Mouse (Mus musculus) cerebellum, adult 11-12 months (tissue): ENCODE measurements around the gene Sh3pxd2a.

Experiments
- DNase-seq: peaks from one replicate; pipeline ENCODE4 v3.0.0; 2022

The Sh3pxd2a gene

DNA sequence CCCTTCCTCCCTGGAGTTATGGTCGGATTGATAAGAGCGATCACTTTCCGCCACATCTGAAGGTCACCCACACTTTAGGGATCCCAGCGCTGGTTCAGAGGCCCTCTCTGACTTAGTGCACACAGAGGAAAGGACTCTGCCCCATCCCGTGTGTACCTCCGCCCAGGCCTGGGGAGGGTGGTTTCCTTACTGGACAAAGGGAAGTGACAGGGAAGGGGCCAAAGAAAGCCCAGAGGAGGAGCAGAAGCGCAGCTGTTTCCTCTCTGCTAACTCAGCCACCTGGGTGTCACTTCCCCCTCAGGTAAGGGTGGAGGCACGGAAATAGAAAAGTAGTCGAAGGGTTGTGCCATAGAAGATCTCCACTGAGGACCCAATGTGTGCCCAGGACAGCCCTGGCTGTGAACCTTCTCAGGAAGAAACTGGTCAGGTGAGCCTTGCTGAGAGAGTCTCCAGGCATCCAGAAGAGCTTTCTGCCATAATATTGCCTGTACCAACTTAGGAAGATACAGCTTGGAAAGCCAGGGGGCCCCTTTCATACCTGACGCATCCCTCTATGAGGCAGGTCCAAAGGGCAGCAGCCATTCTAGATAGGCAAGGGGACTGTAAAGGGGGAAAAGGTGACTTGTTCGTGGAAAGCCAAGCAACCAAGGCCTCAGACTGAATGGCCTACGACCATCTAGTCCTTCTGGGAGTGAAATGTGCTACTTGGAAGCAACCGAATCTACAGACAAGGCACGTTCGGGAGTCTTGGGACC is 9.0 kb downstream of the Sh3pxd2a start:
- DNase-seq: no peak

DNA sequence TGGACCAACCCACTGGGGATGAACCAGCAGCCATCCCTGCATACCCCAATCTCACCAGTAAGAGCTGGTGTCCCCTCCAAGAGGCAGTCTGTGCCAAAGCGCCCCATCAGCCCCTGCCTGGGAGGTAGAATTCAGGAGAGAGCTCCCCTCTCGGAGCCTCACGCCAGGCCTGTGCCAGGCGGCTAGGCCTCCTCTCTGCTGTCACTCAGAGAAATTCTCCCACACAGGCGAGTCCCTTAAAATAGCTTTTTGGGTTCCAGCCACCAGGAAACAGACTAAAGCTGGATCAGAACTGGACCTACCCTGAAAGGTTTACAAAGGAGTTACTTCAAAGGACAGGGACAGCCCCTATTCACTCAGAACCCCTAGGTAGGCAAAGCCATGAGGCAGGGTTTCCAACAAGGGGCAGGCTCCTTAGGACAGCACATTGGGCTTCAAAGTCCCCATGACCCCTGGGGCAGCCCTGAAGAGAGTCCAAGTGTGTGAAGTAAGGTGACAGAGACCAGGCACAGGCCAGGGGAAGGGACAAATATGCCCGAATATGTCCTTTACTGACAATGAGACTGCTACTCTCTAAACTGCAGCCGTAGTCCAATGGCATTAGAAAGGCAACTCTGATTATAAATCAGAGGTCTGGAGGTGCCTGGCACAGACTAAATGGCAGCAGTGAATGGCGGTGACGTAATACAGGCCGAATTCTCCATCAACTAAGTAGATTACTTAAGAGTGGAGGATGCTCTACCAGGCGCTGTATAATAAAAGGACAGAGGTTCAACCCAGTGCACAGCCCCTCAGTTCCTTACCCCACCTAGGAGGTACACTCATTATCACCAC is 9.8 kb downstream of the Sh3pxd2a start:
- DNase-seq: no peak

DNA sequence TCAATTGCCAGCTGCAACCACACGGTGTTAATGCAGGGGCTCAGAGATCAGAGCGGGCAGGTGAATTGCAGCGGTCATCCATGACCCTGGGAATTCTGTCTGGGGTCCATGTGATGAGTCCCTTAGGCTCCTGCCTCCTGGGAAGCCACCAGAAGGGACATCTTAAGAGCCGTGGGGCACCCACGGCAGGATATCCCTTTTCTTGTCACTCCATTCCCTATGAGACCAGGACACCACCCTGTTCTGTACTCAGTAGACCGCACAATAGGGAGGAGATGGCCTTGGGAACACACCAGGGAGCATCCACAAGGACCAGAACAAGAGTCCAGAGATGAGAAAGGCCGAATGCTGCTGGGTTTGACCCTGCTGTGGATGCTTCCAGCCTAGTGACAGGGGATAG is 10.8 kb downstream of the Sh3pxd2a start:
- DNase-seq: no peak

DNA sequence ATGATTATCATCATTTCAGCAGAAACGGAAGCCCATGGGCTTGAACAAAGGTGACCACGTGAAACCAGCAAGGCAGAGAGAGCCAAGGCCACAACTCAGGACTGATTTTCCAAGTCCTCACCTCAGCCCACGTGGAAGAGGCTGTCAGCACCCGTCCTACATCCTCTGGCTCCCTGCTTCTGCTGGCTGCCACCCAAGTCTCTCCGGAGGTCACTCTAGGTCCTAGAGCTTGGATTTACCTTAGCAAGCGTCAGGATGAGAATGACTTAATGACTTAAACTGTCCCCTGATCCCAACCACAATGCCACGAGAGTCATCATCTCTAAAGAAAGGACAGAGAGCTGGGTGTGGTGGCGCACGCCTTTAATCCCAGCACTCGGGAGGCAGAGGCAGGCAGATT is 11.5 kb downstream of the Sh3pxd2a start:
- no peak for DNase-seq

DNA sequence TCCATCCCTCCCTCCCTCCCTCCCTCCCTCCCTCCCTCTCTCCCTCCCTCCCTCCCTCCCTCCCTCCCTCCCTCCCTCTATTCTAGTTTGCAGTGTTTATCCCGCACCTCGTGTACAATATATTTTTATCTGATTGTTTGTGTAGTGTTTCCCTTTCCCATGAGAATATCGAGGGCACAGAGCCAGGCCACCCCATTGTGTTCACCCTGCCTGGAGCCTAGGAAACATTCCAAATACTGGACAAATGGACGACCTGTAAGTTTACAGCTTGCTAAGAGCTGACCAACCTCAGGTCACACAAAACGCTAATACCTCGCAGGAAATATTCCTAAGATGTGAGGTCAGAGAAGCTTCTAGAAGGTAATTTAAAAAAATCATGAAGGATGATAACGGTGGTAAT is 12.0 kb downstream of the Sh3pxd2a start:
- DNase-seq: no peak

DNA sequence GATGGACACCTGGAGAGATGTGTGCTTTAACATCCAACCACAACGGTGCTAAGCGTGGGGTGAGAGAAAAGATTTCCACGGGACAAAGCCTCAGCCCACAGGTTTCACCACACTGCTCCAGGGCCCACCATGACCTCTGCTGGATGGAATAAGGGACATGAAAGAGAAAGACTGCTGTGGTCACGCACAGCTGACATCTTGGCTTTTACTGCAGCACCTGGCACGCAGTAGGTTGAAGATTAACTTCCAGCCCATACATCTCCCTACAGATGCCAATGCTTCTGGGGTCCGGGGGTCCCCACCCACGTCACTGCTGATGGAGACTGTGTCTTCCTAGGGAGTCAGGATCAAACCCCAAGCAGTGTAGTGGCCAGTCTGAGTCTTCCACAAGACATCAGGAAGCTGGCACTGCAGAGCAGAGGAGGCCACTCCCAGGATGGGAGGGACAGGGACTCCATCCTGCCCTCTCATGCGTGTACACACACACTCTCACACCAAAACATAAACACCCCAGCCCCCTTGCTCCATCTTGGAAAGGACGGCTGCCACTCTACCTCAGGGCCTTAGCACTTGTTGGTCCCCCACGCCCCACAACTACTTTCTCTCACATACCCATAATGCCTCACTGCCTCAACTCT is 12.6 kb downstream of the Sh3pxd2a start:
- DNase-seq: no peak

DNA sequence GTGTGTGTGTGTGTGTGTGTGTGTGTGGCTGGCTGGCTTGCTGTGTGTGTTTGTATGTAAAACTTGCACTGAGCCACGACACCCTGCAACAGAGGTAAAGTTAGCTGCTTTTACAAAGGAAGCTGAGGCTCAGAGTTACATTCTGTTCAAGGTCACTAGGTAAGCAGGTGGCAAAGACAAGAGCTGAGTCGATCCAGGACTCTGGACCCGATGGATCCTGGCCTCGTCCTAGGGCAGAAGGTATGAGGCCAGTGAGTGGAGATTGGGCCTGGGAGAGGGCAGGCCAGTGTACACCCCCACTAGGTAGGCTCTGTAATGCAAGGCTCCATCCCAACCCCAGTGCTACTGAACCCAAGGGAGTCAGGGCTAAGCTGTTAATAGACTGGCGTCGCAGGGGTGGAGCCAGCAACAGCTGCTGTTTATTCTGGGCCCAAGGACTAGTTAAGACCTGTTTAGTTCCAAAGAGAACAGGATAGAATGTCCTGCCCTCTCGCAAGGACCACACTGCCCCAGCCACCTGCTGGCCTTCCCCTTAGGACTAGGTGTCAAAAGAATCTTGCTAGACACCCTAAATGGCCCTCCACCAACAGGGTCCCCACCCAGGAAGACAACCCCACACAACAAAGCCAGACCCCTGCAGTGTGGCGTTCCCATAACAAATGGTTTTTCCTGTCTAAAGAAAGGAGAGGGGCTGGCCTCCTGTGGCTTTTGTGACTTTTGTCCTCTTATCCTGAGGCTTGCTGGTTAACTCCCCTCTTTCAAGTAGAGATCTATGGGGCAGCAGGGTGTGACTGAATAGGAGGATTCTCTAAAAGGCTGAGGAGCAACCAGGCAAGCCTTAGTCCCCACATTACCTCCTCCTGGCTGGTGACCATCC is 13.7 kb downstream of the Sh3pxd2a start:
- DNase-seq: no peak

DNA sequence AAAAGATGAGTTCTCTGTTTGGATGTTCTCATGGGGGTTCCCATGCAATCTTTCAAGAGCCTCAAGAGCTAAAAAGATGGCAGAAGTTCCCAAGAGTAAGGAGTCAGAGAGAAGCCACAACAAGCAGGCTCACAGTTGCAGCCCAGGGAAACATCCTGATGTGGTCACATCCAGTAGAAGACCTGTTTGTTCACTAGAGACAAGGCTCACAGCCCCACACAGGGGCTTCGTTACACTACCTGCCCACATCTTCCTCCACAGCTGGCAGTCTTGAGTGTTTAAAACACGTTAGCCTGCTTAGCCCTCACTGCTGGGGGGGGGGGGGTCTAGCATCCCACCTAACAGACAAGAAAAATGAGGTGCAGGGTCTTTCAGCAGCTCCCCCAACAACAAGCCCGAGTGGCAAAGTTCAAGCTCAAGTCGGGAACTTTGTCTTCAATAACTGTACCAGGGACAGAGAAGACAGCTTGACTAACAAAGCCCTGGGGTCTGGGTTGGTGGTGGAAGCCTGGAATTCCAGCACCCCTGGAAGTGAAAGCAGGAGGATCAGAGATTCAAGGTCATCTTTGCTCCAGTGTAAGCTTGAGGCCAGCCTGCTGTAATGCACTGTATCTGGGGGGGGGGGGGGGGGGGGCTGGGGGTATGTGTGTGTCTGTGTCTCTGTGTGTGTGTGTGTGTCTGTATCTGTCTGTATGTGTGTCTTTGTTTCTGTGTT is 14.5 kb downstream of the Sh3pxd2a start:
- DNase-seq: no peak

DNA sequence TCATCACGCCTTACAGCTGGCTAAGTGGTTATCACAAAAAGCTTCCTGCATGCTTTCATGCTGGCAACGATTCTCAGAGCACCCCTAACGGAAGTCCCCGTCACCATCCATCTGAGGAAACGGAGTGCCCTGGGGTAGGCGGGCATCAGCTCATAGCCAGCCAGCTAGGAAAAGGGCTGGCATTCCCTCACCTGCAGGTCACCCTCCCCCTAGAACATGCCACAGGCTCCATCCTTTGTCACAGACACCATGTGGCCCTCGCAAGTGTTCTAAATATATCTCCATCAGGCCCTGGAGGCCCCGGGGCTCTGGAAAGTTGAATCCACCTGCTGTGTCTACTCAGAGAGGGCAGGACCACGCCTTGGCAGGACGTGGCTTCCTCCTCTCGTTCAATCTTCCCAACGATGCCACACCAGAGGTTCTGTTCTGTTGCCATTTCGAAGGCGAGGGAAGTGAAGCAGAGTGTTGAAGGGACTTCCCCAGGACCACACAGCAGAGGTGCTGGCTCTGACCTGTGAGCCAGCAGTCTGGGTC is 15.5 kb downstream of the Sh3pxd2a start:
- no peak for DNase-seq

DNA sequence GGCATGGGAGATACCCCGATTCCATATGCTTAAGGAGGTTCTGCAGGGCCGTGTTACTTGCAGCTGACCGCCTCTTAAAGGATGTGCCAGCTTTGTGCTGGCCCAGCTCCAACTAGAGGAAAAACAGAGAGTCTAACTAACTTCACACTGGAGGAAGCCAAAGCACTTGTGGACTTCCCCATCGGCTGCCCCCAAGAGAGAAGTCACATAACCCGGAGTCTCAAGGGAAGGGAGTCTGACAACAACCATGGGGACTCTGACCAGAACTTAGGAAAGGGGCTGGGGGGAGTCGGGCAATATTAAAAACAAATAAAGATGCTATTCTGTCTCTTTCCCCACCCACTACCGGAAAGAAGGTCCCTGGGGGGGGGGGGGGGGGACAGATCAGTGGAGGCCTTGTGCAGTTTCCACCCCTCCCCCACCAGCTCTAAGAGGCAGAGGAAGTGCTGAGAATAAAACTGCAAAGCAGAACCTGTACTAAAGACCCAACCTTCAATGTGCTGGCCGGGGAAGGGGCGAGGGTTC is 17.3 kb downstream of the Sh3pxd2a start:
- DNase-seq: no peak

DNA sequence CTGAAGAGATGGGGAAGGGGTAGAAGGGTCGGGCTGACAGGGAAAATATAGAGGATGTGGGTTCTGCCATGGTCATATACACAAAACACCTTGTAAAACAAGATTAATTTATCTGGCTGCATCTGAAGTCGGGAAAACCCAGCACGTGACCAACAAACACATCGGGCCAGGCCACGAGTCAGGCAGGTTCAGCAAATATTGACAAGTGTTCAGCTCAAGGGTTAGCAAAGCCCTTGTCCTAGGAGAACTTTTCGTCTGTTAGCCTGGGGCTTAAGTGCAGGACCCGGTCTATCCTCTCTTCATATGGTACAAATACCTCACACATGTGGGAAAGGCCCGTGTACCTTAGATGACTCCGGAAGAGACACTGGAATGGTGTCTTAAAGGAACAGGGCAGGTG is 18.1 kb downstream of the Sh3pxd2a start:
- no peak for DNase-seq

DNA sequence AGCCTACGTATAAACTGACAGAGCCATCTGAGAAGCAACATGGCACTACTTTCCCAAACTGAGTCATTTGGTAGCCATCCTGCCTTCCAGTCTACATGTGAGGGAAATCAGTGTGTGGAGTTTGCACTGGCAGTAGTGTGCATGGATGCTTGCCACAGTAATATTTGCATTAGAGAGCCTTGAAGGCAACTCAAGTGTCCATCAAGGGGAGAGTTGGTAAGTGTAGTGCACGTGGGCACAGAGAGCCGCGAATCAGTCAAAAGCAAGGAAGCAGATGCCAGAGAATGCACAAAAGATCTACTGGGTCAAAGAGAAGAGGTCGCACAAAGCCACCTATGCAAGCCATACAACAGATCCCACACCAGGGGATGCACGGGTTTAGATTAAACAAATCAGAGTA is 18.5 kb downstream of the Sh3pxd2a start:
- DNase-seq: no peak

DNA sequence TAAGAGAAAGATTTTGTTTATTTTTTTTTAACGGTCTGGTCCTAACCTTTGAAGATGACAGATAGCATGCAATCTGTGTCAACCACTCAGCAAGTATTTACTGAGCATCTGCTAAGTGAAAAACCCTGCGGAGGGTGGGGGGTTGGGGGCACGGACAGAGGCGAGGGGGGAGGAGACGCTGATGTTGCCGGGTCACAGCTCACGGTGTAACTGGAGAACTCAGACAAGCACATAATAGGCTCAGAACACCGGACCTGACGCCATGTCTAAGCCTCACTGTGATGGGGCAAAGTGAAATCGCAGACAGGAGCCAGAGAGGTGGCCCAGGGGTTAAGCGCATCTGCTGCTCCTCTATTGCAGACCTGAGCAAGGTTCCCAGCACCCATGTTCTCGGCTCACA is 19.7 kb downstream of the Sh3pxd2a start:
- no peak for DNase-seq

DNA sequence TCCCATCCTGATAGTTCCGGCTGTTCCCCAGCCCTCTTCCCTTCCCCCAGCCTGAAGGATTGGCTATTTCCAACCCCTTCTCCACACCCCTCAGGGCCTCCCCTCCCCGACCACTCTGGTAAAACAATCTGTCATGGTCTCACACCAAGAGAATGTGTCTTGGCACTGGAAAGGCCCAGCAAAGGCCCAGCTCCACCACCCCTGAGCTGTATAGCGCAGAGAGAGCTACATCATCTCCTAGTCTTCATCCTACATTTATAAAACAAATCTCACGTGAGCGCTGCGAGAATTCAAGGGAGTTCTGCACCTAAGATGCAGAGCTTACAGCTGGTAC is 21.9 kb downstream of the Sh3pxd2a start:
- DNase-seq: no peak

DNA sequence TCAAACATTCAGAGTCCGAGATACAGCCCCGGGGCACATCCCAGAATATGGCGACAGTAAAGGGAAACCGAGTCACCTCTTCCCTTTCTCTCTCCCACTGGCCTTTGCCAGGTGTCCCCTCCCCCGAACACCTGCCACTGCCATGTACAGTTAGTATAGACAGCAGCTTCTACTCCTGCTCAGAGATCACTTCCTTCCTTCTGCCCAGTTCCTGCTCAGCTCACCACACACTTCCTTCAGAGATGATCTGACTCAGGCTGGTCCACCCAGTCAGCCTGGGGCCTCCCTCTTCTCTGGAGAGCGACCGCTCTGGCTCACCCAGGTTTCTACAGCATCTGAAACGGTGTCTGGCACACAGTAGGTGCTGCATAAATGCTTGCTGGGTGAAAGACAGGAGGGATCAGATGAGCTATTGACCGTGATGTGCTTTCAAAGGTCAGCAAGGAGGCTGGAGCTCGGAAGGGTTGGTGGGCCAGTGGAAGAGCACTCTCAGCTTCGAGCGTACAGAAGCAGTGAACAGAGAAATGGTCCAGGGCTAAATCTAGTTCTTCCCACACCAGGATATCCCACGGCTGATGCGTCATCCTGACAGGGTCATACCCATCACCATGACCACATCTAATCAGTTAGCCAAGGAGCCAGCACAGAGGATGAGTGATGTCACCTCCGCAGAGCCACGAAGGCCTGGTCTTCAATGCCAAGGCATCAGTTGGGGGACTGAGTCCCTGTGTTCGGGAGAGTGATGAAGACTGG is 22.5 kb downstream of the Sh3pxd2a start:
- DNase-seq: no peak

DNA sequence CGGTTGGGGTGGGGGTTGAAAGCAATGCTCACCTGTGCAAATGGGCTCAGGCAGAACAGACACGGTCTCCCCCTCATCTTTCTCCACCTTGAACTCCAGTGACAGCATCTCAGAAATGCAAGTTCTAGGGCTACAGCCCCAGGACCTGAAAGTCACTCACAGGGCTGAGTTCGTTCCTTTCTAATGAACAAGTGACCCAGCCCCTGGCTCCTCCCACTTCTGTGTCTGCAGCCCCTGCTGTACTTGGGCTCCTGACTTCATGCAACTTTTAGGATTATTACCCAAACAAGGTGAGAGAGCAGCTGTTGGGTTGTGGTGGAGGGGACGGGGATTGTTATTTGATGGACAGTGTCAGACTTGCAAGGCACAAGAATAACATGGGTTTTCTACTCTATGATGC is 23.2 kb downstream of the Sh3pxd2a start:
- DNase-seq: no peak

DNA sequence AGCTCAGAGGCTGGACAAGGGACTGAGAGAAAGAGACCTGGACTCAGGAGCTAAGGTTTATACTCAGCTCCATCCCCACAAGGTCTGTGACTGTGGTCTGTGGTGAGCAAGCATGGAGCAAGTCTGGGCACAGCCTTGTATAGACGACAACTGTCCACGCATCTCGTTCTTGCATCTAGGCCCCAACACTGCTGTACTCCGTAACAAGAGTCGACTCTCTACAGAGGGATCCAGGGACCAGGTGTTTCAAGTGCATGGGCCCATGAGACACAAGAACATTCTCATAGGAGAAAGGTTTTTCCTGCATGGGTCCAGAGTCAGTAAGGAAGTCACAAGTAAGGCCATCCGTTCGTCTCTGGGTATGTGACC is 23.8 kb downstream of the Sh3pxd2a start:
- DNase-seq: no peak

DNA sequence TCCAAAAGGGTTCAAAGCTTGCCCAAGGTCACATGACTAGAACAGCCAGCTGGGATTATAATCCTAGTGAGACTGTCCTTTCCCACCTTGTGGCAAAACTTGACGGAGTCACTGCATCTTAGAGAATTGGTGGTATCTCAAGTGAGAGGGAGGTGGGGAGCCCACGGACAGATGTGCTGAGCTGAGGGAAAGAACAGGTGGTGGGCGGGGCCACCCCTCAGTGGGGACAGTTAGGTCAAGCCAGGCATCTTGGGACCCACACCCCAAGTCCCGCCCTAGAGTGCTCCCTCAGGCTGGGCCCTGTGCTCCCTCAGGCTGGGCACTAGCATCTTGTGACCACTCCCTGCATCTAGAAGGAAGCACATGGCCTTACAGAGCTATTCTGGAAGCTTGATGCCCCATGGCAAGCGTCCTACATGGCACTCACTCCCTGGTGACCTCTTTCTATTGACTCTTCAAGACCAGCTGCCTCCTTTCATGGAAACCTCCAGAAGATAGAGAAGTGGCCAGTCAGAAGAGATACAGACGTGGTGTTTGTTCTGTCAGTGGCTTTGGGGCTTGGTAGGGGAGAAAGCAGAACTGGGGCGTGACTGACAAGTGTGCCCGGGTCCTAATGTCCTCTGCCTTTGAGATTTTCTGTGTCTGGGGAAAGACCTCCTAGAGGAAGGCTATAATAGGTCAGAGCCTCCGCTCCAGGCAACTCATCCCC is 24.3 kb downstream of the Sh3pxd2a start:
- DNase-seq: no peak

DNA sequence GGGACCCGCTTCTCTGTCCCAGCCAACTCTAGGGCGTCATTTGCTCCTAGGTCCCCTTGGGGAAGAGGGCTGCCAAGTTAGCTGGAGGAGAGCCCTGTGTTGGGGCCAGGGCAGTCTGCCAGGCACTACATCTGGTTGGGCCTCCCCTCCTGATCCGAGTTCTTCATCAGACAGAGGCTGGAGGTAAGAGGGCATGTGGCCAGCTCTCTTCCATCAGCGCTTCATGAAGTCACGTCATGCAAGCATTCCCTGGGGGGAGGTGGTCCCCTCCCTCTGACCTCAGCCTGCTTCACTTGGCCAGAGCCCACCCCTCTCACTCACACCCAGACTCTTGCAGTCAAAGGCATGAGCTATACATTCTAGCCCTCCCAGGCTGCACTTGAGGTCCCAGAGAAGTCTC is 25.8 kb downstream of the Sh3pxd2a start:
- DNase-seq: no peak

DNA sequence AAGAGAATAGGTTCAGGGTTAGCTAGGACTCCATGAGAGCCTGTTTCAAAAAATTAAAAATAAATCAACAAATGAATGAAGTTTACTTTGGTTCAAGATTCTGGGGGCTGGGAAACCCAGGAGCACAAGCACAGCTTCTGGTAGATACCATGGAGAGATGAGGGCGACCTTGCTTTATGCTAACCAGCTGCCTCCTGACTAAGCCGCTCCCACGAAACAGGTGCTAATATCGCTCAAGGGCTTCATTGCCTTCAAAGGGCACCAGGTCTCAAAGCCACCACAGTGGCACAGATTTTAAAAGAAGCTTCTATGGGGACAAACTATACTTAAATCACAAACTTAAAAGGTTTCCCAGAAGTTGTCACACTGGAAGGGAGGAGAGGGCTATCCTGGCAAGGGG is 27.2 kb downstream of the Sh3pxd2a start:
- no peak for DNase-seq

DNA sequence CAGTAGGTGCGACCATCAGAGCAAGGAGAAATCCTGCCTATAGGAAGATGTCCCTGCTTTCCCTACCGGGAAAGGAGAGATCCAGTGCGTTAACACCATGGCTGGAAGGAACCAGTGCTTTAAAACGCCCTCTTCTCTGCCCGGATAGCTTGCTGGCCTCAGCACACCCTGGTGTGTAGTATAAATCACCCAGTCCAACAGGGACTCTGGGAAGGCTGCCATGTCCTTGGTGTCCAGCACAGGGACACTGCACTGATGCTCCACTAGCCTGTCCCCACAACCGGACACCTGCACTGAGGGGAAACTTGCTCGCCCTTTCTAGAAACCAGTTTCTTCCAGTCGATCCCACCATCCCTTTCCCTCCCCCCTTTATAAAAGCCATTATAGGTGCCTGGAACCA is 28.0 kb downstream of the Sh3pxd2a start:
- DNase-seq: no peak
